Comparison of ENCODE assay signal across 8 mouse cellular contexts in the genomic region with DNA sequence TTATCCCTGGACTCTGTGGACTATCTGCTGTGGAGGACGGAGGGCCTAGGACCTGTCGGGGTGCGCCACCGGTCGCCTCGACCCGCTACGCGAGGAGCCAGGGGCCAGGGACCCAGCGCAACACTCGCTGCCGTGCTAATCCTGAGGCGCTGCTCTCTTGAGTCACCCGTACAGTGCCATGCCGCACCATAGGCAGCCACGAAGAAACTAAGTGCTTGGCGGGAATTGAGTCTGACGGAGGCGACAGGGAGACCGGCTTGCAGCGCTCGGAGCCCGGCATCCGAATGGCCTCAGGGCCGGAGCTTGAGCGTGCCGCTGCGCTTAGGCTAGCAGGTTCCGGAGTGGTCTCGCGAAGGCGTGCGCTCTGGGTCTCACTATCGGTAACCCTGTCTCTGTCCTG. TPM values are rescaled to one million over a fixed set of nuclear protein-coding genes. Genes with fewer than 3 reads are reported as not detected.
DNase-seq lines count a peak whose midpoint lies in the region; ATAC-seq and TF ChIP-seq lines count a peak whose summit lies in the region.

No protein-coding gene starts in this region.

- under 1% methylated on average over 34 of the region's 34 CpGs for WGBS in forebrain, embryonic 15.5 days
- under 1% methylated on average over 34 of the region's 34 CpGs for WGBS in kidney, postnatal 0 days

- peak overlapping the region; percentile 80 for H3K4me2 ChIP-seq in forebrain, embryonic 15.5 days (replicated peaks)
- peak overlapping the region; percentile 96 for H3K4me2 ChIP-seq in kidney, postnatal 0 days (ENCODE audit: low read length)

- H3K4me1 ChIP-seq in brown adipose tissue, adult 24 weeks (ENCODE audit: control insufficient read depth, insufficient read depth, insufficient read length, low read length), result no peaks in the 10 kb centered on the region; the same call in 1 of the 2 replicates
- H3K4me1 ChIP-seq in forebrain, embryonic 15.5 days, result peaks cover 26% of the 10 kb centered on the region
- H3K4me1 ChIP-seq in kidney, postnatal 0 days (replicated peaks; ENCODE audit: insufficient read depth, low read length), result peaks cover 12% of the 10 kb centered on the region

- peak; percentile 7 to 28 for DNase-seq in left cerebral cortex, adult 18-20 months (ENCODE audit: low spot score in 2 of 2)
- no peak for DNase-seq in left cerebral cortex, adult 11 months (ENCODE audit: low spot score)
- no peak for DNase-seq in kidney, postnatal 0 days (ENCODE audit: low spot score)
- DNase-seq in retina, postnatal 1 day, result peak; percentile 54
- no peak for DNase-seq in urinary bladder, postnatal 10 days (ENCODE audit: low spot score)
- DNase-seq in urinary bladder, adult 2 months (ENCODE audit: low spot score), result no peak

- no peak overlapping the region for H3K9ac ChIP-seq in forebrain, embryonic 15.5 days (replicated peaks)
- no peak overlapping the region for H3K9ac ChIP-seq in kidney, postnatal 0 days (ENCODE audit: low read depth, low read length)

- H3K27ac ChIP-seq in brown adipose tissue, adult 24 weeks (replicated peaks; ENCODE audit: low read depth, low read length), result no peak overlapping the region
- H3K27ac ChIP-seq in forebrain, embryonic 15.5 days (replicated peaks), result no peak overlapping the region
- H3K27ac ChIP-seq in kidney, postnatal 0 days, result no peak overlapping the region

- peak overlapping the region; percentile 24 for H3K4me3 ChIP-seq in brown adipose tissue, adult 24 weeks (ENCODE audit: insufficient read depth, low read depth, low read length)
- H3K4me3 ChIP-seq in forebrain, embryonic 15.5 days, result peak overlapping the region; percentile 17
- peak overlapping the region; percentile 10 for H3K4me3 ChIP-seq in kidney, postnatal 0 days (replicated peaks; ENCODE audit: low read depth, low read length)

- TF ChIP-seq CTCF in kidney, postnatal 0 days (IDR thresholded peaks at IDR 0.05; ENCODE audit: low read depth), result no peak

- peak; percentile 23; the same call in 1 of the 2 replicates for ATAC-seq in forebrain, embryonic 15.5 days (replicated peaks)
- ATAC-seq in kidney, postnatal 0 days (replicated peaks; ENCODE audit: low FRiP score, low read depth), result no peak

- no peaks in the 10 kb centered on the region for H3K36me3 ChIP-seq in forebrain, embryonic 15.5 days
- no peaks in the 10 kb centered on the region for H3K36me3 ChIP-seq in kidney, postnatal 0 days (ENCODE audit: insufficient read depth, low read length)

- peaks cover 92% of the 10 kb centered on the region for H3K27me3 ChIP-seq in forebrain, embryonic 15.5 days
- H3K27me3 ChIP-seq in kidney, postnatal 0 days (ENCODE audit: insufficient read depth, low read length), result peaks cover 77% of the 10 kb centered on the region

- H3K9me3 ChIP-seq in forebrain, embryonic 15.5 days, result no peaks in the 10 kb centered on the region
- H3K9me3 ChIP-seq in kidney, postnatal 0 days (replicated peaks; ENCODE audit: low read length), result no peaks in the 10 kb centered on the region

RNA-seq across cellular contexts. Expression of a gene that starts 1.6 kb away (rescaled TPM):
- total RNA-seq in left cerebral cortex, adult 18-20 months (2021), result 1 to 10 TPM; 4.0 to 5.0 TPM
- not detected in 2 replicates for polyA plus RNA-seq in brown adipose tissue, adult 24 weeks (2012; ENCODE audit: insufficient read depth, insufficient read length, missing spikeins)
- 0.15 and 0.22 TPM in 2 replicates for polyA plus RNA-seq in forebrain, embryonic 15.5 days (2015; fragmentation: Nextera tagmentation; extraction: Ambion mirVana)
- 0.08 TPM in 1 of 2 replicates, not detected in the other for polyA plus RNA-seq in kidney, postnatal 0 days (2015; fragmentation: Nextera tagmentation; extraction: Ambion mirVana)
- polyA plus RNA-seq in urinary bladder, adult 2 months (2012; rRNA removed), result 0.63 and 0.69 TPM in 2 replicates

Comparison
In these comparisons a context has a peak if more than half of its experiments do, and no peak if none do; other contexts are left out.
1. DNase-seq: peak in left cerebral cortex, adult 18-20 months (2 of 2) and retina, postnatal 1 day (single experiment); none in left cerebral cortex, adult 11 months (single experiment), kidney, postnatal 0 days (single experiment), urinary bladder, postnatal 10 days (single experiment) and urinary bladder, adult 2 months (single experiment).
2. Peak in every context shown above with its lines, with median percentiles within 50 percentile points of each other: H3K4me3 ChIP-seq.